Mouse (Mus musculus) forebrain, embryonic 11.5 days (tissue): ENCODE measurements at regions not wholly inside any gene's neighbourhood (a gene's known extent, or its start where the extent isn't known, plus 50 kb on each side); places are given as distances from the start of the nearest gene placed in this dataset.

Experiments
- ATAC-seq: fragments of 200-750 bp; cut with Nextera tagmentation; replicated peaks from 2 replicates; pipeline ENCODE4 v1.8.0; 2017; ENCODE audit warnings: moderate TSS enrichment; ENCODE audit not compliant: low FRiP score
- DNase-seq: peaks from one replicate; pipeline ENCODE4 v3.0.0-alpha.2; 2017; ENCODE audit warnings: low spot score
- H3K27ac ChIP-seq: fragments of 300-500 bp; sonication (generic); 2 replicates; pipeline ENCODE4 v1.5.1; 2014; ENCODE audit warnings: low read depth, low read length
- H3K27me3 ChIP-seq: fragments of 300-500 bp; sonication (generic); 2 replicates; pipeline ENCODE4 v1.6.1; 2014; ENCODE audit warnings: mild to moderate bottlenecking, low read length, mixed read lengths; ENCODE audit not compliant: control insufficient read depth, insufficient read depth
- H3K36me3 ChIP-seq: fragments of 300-500 bp; sonication (generic); 2 replicates; pipeline ENCODE4 v1.6.1; 2014; ENCODE audit warnings: mild to moderate bottlenecking, low read length, moderate library complexity, mixed read lengths; ENCODE audit not compliant: control insufficient read depth, insufficient read depth
- H3K4me1 ChIP-seq: fragments of 300-500 bp; sonication (generic); replicated peaks from 2 replicates; pipeline ENCODE4 v1.6.1; 2014; ENCODE audit warnings: low read length, mixed read lengths; ENCODE audit not compliant: control insufficient read depth, insufficient read depth
- H3K4me2 ChIP-seq: fragments of 300-500 bp; sonication (generic); 2 replicates; pipeline ENCODE4 v1.6.1; 2014; ENCODE audit warnings: low read depth, mild to moderate bottlenecking, low read length, moderate library complexity, mixed read lengths; ENCODE audit not compliant: severe bottlenecking
- H3K4me3 ChIP-seq: fragments of 300-500 bp; sonication (generic); 2 replicates; pipeline ENCODE4 v1.5.1; 2014; ENCODE audit warnings: low read depth, low read length
- H3K9ac ChIP-seq: fragments of 300-500 bp; sonication (generic); 2 replicates; pipeline ENCODE4 v1.6.1; 2014; ENCODE audit warnings: low read length
- H3K9me3 ChIP-seq: fragments of 300-500 bp; sonication (generic); 2 replicates; pipeline ENCODE4 v1.6.1; 2016; ENCODE audit warnings: low read length, mixed read lengths; ENCODE audit not compliant: control insufficient read depth
- WGBS: fragments of 180-500 bp; shearing (Covaris S2); extraction: QIAGEN DNeasy Blood & Tissue Kit; methylation state at CpG from one replicate; pipeline ENCODE4 v1.1.7; 2014; 5-methylcytosine and 5-hydroxymethylcytosine counted together

- 70% methylated on average over 10 of the region's 10 CpGs for WGBS
Observed at GRCm38 (mm10) chr4:153763413-153763812, 193.6 kb upstream of the A430005L14Rik start.

DNA sequence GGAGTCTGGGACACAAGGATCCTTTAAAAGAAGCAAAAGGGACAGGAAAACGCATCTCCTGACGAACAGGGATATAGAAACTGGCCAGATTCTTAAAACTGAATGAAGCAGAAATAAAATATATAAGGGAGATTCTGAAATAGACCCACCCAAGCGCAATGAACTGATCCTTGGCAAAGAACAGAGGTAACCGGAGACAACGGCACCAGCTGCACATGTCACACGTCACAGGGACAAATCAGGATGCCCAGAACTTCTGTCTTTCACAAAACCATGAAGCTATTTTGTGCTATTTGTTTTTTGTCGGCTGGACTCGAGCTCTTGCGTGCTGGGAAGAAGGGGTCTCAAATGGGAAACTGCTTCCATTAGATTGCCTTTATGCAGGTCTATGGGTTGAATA is 189.3 kb upstream of the A430005L14Rik start:
- Histone ChIP-seq H3K36me3 (no peaks in the 10 kb centered on the region), H3K4me1 (no peaks in the 10 kb centered on the region), H3K9me3 (no peaks in the 10 kb centered on the region), H3K4me2 (no peak overlapping the region), H3K9ac (no peak overlapping the region), H3K4me3 (no peak overlapping the region), H3K27me3 (no peaks in the 10 kb centered on the region), H3K27ac (no peak overlapping the region)
- no peak for ATAC-seq
- no peak for DNase-seq
- WGBS = 79% methylated on average over 9 of the region's 9 CpGs

More at GRCm38 (mm10) chr4:153763413-153763812, 193.6 kb upstream of the A430005L14Rik start:
- Histone ChIP-seq H3K4me2 (no peak overlapping the region), H3K27ac (no peak overlapping the region), H3K9me3 (no peaks in the 10 kb centered on the region), H3K4me3 (no peak overlapping the region), H3K4me1 (no peaks in the 10 kb centered on the region), H3K36me3 (no peaks in the 10 kb centered on the region), H3K9ac (no peak overlapping the region), H3K27me3 (no peaks in the 10 kb centered on the region)
- no peak for DNase-seq
- ATAC-seq = no peak

DNA sequence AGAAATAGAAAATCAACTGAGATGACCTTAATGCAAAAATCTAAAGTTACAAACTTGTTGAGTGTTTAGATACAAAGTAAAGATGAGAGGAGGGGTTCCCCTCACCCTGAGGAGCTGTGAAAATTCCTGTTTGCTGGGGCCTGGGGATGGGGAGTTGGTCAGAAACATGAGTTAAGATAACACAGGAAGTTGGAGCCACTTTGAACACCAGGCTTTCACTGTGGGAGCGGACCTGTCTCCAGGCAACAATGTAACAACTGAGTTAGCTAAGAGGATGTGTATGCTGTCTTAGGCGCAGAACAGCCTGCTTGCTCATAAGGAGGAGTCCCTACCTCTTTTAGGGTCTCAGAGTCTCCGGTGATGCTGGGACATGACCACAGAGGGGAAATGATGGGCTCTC is 188.7 kb upstream of the A430005L14Rik start:
- peak overlapping the region; percentile 38; the same call in 1 of the 2 replicates for H3K27ac ChIP-seq

GRCm38 (mm10) chr4:153770675-153771074 is 186.4 kb upstream of the A430005L14Rik start:
- Histone ChIP-seq H3K36me3 (no peaks in the 10 kb centered on the region), H3K4me1 (no peaks in the 10 kb centered on the region), H3K4me2 (no peak overlapping the region), H3K4me3 (no peak overlapping the region), H3K9ac (no peak overlapping the region), H3K9me3 (no peaks in the 10 kb centered on the region), H3K27me3 (no peaks in the 10 kb centered on the region), H3K27ac (no peak overlapping the region)
- WGBS = 74% methylated on average over 5 of the region's 5 CpGs
- ATAC-seq (no peak), DNase-seq (no peak)

More for the DNA sequence above, 188.7 kb upstream of the A430005L14Rik start:
- Histone ChIP-seq H3K4me2 (no peak overlapping the region), H3K27me3 (no peaks in the 10 kb centered on the region), H3K9ac (no peak overlapping the region), H3K4me3 (no peak overlapping the region), H3K4me1 (no peaks in the 10 kb centered on the region), H3K36me3 (no peaks in the 10 kb centered on the region), H3K9me3 (no peaks in the 10 kb centered on the region)
- WGBS = 68% methylated on average over 3 of the region's 3 CpGs
- ATAC-seq = no peak
- no peak for DNase-seq

GRCm38 (mm10) chr4:153780501-153780900 is 176.5 kb upstream of the A430005L14Rik start:
- Histone ChIP-seq H3K27ac (no peak overlapping the region), H3K9me3 (no peaks in the 10 kb centered on the region), H3K27me3 (no peaks in the 10 kb centered on the region), H3K4me3 (no peak overlapping the region), H3K9ac (no peak overlapping the region), H3K4me1 (no peaks in the 10 kb centered on the region), H3K4me2 (no peak overlapping the region), H3K36me3 (no peaks in the 10 kb centered on the region)
- 82% methylated on average over 2 of the region's 2 CpGs for WGBS
- DNase-seq = no peak
- ATAC-seq = no peak

DNA sequence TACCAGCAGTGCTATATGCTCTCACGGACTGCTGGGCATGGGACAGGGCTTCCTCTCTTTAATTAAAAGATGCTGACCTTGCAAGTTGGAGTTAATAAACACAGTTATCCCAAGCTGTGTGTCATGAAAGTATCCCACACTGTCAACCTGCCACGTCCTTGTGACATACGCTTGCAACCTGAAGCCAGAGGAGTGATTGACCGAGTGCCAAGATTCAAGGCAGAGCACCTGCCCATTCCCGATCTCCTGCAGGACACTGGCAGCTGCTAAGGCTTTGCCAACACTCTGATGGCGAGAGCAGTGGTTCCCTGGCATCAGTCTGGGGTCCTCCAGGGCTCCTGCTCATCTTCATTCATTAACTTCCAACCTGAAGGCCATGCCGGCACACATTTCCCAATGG is 175.8 kb upstream of the A430005L14Rik start:
- Histone ChIP-seq H3K9ac (no peak overlapping the region), H3K27ac (no peak overlapping the region), H3K9me3 (no peaks in the 10 kb centered on the region), H3K36me3 (no peaks in the 10 kb centered on the region), H3K4me1 (no peaks in the 10 kb centered on the region), H3K4me2 (no peak overlapping the region), H3K27me3 (no peaks in the 10 kb centered on the region), H3K4me3 (no peak overlapping the region)
- no peak for DNase-seq
- WGBS = 90% methylated on average over 7 of the region's 7 CpGs
- ATAC-seq = no peak

- no peak overlapping the region for H3K4me3 ChIP-seq
- H3K9ac ChIP-seq = no peak overlapping the region
- DNase-seq = no peak
- no peak for ATAC-seq
- H3K4me1 ChIP-seq = no peaks in the 10 kb centered on the region
- no peaks in the 10 kb centered on the region for H3K27me3 ChIP-seq
- WGBS = 84% methylated on average over 10 of the region's 10 CpGs
- no peak overlapping the region for H3K27ac ChIP-seq
- no peaks in the 10 kb centered on the region for H3K36me3 ChIP-seq
- no peak overlapping the region for H3K4me2 ChIP-seq
- H3K9me3 ChIP-seq = no peaks in the 10 kb centered on the region
Observed at GRCm38 (mm10) chr4:153781981-153782521, 175.0 kb upstream of the A430005L14Rik start.

DNA sequence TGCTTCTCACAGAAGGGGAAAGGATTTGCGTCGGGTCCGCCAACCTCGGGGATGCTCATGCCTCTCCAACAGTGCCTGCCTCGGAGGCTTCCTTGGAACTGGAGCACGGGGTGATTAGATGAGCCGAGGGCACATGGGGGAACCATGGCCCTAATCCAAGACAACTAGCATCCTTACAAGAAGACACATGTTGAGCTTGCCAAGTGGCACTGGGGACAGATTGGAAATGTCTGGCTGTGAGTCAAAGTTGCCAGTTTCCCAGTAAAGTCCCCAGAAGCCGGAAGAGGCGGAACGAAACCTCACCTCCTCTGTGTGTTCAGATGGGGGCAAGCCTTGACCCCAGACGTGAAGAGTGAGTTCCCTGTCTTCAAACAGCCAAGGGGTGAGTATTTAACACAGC is 172.6 kb upstream of the A430005L14Rik start:
- peaks cover 4% of the 10 kb centered on the region; the same call in 1 of the 2 replicates for H3K4me1 ChIP-seq
- no peaks in the 10 kb centered on the region for H3K9me3 ChIP-seq
- no peaks in the 10 kb centered on the region for H3K36me3 ChIP-seq
- DNase-seq = no peak
- no peak overlapping the region for H3K27ac ChIP-seq
- H3K9ac ChIP-seq = no peak overlapping the region
- no peak overlapping the region for H3K4me2 ChIP-seq
- ATAC-seq = no peak
- H3K27me3 ChIP-seq = no peaks in the 10 kb centered on the region
- H3K4me3 ChIP-seq = no peak overlapping the region
- 91% methylated on average over 11 of the region's 11 CpGs for WGBS

DNA sequence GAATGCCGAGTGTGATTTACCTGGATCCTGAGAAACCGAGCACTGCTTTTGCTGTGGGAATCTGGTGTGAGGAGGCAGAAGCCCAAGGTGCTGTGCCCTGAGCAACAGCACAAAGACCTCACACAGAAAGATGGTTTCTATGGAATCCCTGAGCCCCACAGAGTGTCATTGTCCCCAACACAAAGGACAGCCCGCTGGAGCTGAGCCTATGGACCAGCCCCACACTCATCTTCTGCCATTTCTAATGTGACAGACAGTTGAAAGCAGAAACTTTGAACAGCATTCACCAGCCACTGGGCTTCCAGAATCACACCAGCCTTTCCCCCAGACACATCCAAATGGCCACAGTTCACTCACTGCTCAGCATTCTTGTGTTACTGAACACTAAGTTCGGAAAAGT is 171.5 kb upstream of the A430005L14Rik start:
- Histone ChIP-seq H3K4me1 (peaks cover 4% of the 10 kb centered on the region; the same call in 1 of the 2 replicates), H3K9ac (no peak overlapping the region), H3K27me3 (no peaks in the 10 kb centered on the region), H3K36me3 (no peaks in the 10 kb centered on the region), H3K4me3 (no peak overlapping the region), H3K4me2 (no peak overlapping the region), H3K9me3 (no peaks in the 10 kb centered on the region), H3K27ac (no peak overlapping the region)
- 44% methylated on average over 4 of the region's 4 CpGs for WGBS
- DNase-seq (no peak), ATAC-seq (no peak)
